13 mouse cellular contexts compared by ENCODE assay signal in genomic region chr1:180338358-180338757, GRCm38 (mm10).
"Had no signal": no experiment of that assay in that cellular context is flagged by ENCODE, and none has a peak within 500 bp of the region (broad histone marks: within the 10 kb centered on the region; RNA-seq: fewer than 3 reads in every experiment).

No protein-coding gene starts in this region.

- DNase-seq: kidney, postnatal 10 days; kidney, postnatal 4 days; left cerebral cortex, postnatal 4 days; lung, adult 2 months; lung, postnatal 36 days; right cerebral cortex, adult 18-20 months; right cerebral cortex, postnatal 25 days; thymus, postnatal 4 days had no signal

- H3K27ac ChIP-seq: limb, embryonic 13.5 days; liver, embryonic 14.5 days; midbrain, embryonic 13.5 days; neural tube, embryonic 15.5 days had no signal

- H3K9me3 ChIP-seq: limb, embryonic 13.5 days; midbrain, embryonic 13.5 days; neural tube, embryonic 15.5 days had no signal

- H3K4me3 ChIP-seq: limb, embryonic 13.5 days; midbrain, embryonic 13.5 days; neural tube, embryonic 15.5 days had no signal

- H3K36me3 ChIP-seq: midbrain, embryonic 13.5 days; neural tube, embryonic 15.5 days had no signal

- H3K27me3 ChIP-seq: limb, embryonic 13.5 days had no signal

- ATAC-seq: lung, postnatal 0 days; midbrain, embryonic 13.5 days had no signal

- H3K9ac ChIP-seq: limb, embryonic 13.5 days; liver, embryonic 14.5 days; midbrain, embryonic 13.5 days; neural tube, embryonic 15.5 days had no signal

- H3K4me2 ChIP-seq: limb, embryonic 13.5 days; midbrain, embryonic 13.5 days; neural tube, embryonic 15.5 days had no signal
